Mouse (Mus musculus) kidney, adult 2 months (tissue): ENCODE measurements around the gene Vgll4.

ENCODE experiments used
- CTCF ChIP-seq: fragments of 200-500 bp; conservative IDR thresholded peaks from 2 replicates; pipeline ENCODE4 v1.5.1; 2011; ENCODE audit warnings: low read depth, mild to moderate bottlenecking, control low read depth, low read length, moderate library complexity, mixed read lengths; ENCODE audit not compliant: insufficient read depth, insufficient read length
- POLR2A ChIP-seq: fragments of 200-500 bp; IDR thresholded peaks from one replicate; pipeline ENCODE4 v1.6.1; 2011; ENCODE audit warnings: low read depth, low read length, control low read depth

DNA sequence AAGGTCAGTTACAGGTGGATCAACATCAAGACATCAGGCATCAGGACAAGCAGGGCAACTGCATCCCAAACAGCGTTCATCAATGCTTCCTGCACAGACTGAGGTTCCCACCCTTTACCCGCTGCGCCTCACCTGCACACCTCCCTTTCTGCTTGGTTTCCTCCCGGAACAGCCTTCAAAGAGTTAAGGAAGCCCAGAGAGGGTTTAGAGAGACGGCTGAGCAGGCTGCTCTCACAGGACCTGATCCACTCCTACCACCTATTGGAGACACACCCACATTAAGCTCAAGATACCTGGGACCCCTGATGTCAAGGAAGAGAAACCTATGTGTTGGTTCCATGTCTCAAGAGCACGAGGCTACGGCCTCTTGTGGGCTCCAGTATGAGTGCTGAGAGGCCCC is 60.0 kb downstream of the Vgll4 start:
- no peak for TF ChIP-seq POLR2A
- no peak for TF ChIP-seq CTCF
